Mouse (Mus musculus): Measurements from ENCODE around the gene Gm815. TPM values are rescaled to one million over a fixed set of nuclear protein-coding genes. Genes with fewer than 3 reads are reported as not detected.

The Gm815 gene
- polyA plus RNA-seq, 1 experiment from 2014 or later, result not detected

GRCm38 (mm10) chr19:26858427-26859194 is 27.1 kb upstream of the Gm815 start:
- peaks cover 8% of the 10 kb centered on the region for H3K4me1 ChIP-seq
- no peak overlapping the region for H3K4me2 ChIP-seq
- H3K4me3 ChIP-seq (replicated peaks), result no peak overlapping the region
- H3K9ac ChIP-seq (replicated peaks), result no peak overlapping the region
- H3K27me3 ChIP-seq (replicated peaks), result no peaks in the 10 kb centered on the region
- 71% methylated on average over 12 of the region's 12 CpGs for WGBS
- no peak overlapping the region for H3K27ac ChIP-seq (replicated peaks)
- no peak; the same call in 1 of the 2 replicates for ATAC-seq (ENCODE audit: low FRiP score)
- H3K36me3 ChIP-seq, result no peaks in the 10 kb centered on the region
- H3K9me3 ChIP-seq (replicated peaks), result no peaks in the 10 kb centered on the region

GRCm38 (mm10) chr19:26859195-26859570 is 26.5 kb upstream of the Gm815 start:
- Histone ChIP-seq H3K27me3 (replicated peaks) (no peaks in the 10 kb centered on the region), H3K9ac (replicated peaks) (no peak overlapping the region), H3K9me3 (replicated peaks) (no peaks in the 10 kb centered on the region), H3K4me3 (replicated peaks) (no peak overlapping the region), H3K36me3 (no peaks in the 10 kb centered on the region), H3K4me2 (no peak overlapping the region), H3K27ac (replicated peaks) (no peak overlapping the region), H3K4me1 (peaks cover 10% of the 10 kb centered on the region)
- ATAC-seq (ENCODE audit: low FRiP score), result no peak
- WGBS, result 51% methylated on average over 5 of the region's 5 CpGs

DNA sequence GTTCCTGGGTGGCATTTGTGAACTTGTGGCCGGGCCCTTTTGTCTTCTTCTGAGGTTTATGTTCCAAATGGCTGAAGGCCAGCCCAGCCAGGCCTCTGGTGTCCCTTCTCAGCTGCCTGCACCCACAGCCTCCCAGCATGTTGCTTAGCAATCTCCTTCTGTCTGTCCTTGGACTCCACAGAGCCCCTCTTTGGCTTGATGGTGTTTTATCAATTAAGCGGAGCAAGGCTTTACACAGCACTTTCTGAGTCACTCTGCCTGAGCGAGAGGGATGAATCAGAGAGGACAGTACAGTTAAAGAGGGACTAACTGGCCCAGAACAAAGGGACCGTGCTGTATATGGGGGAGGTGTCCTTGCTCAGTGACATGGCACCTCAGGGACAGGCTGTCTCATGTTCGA is 22.0 kb upstream of the Gm815 start:
- no peaks in the 10 kb centered on the region for H3K27me3 ChIP-seq (replicated peaks)
- peaks cover 22% of the 10 kb centered on the region for H3K4me1 ChIP-seq
- H3K4me2 ChIP-seq, result no peak overlapping the region
- H3K9ac ChIP-seq (replicated peaks), result no peak overlapping the region
- H3K27ac ChIP-seq (replicated peaks), result 0 out of 2 replicates have a peak overlapping the region, but pooled peaks have one; percentile 23
- H3K9me3 ChIP-seq (replicated peaks), result no peaks in the 10 kb centered on the region
- H3K4me3 ChIP-seq (replicated peaks), result no peak overlapping the region
- ATAC-seq (ENCODE audit: low FRiP score), result peak; percentile 58; the same call in 1 of the 2 replicates
- H3K36me3 ChIP-seq, result no peaks in the 10 kb centered on the region
- WGBS, result 50% methylated on average over 5 of the region's 5 CpGs

DNA sequence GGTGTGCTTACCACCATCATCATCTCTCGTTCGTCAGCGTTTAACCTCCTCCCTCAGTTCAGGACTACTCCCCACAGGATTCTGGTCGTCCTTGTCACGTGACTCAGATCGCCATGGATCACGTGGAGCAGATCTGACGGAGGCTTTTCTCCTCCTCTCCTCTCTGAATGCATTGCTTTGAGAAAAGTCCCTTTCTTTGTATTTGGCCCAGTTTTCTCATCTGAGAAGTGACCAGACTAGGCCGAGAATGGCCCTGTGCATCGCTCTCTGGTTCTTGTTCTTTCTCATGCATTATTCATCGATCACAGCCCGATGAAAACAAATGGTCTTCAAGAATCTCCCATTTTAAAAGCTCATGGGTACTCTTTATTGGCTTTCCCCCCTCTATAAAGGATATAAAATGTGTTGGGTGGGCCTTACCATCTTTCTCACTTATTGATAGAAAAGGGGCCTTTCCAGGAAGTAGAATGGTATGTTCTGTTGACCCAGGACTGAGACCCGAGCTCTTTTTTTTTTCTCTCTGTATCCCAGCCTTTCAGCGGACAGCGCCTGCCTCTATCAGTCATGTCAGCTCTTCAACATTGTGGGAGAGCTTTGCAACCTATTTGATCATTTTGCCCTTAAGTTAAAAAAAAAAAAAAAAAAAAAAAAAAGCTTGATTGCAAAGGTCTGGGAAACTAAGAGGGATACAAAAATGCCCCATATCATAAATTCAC is 20.5 kb upstream of the Gm815 start:
- H3K27me3 ChIP-seq (replicated peaks), result no peaks in the 10 kb centered on the region
- peak overlapping the region; percentile 23; the same call in 1 of the 2 replicates for H3K27ac ChIP-seq (replicated peaks)
- H3K9ac ChIP-seq (replicated peaks), result no peak overlapping the region
- H3K4me1 ChIP-seq, result peaks cover 24% of the 10 kb centered on the region
- no peak overlapping the region for H3K4me3 ChIP-seq (replicated peaks)
- H3K9me3 ChIP-seq (replicated peaks), result no peaks in the 10 kb centered on the region
- H3K36me3 ChIP-seq, result no peaks in the 10 kb centered on the region
- no peak for ATAC-seq (ENCODE audit: low FRiP score)
- no peak overlapping the region for H3K4me2 ChIP-seq
- WGBS, result 19% methylated on average over 15 of the region's 15 CpGs

DNA sequence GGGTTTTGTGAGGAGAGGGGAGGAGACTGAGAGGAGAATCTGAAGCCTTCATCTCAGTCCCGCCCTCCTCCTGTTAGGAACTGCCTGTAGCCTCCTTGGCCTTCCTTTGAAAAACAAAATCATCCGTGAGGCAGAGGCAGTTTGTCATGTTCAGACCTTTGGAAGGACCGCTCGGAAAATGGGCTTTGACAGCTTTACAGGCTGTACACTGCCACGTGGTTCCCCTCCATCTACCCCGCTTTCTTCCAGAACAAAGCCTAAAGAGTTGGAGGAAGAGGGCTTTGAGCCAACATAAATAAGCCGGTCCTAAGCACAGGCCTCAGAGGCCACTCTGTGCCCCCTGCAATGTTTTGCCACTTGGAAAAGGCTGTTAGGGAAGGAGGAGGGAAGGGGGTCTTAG is 19.9 kb upstream of the Gm815 start:
- Histone ChIP-seq H3K36me3 (no peaks in the 10 kb centered on the region), H3K27me3 (replicated peaks) (no peaks in the 10 kb centered on the region), H3K4me2 (no peak overlapping the region), H3K4me3 (replicated peaks) (no peak overlapping the region), H3K4me1 (peaks cover 30% of the 10 kb centered on the region), H3K27ac (replicated peaks) (peak overlapping the region; percentile 23; the same call in 1 of the 2 replicates), H3K9me3 (replicated peaks) (no peaks in the 10 kb centered on the region), H3K9ac (replicated peaks) (no peak overlapping the region)
- 6% methylated on average over 7 of the region's 7 CpGs for whole genome bisulfite sequencing
- peak; percentile 62; the same call in 1 of the 2 replicates for ATAC-seq (ENCODE audit: low FRiP score)

GRCm38 (mm10) chr19:26869591-26869990 is 16.1 kb upstream of the Gm815 start:
- Histone ChIP-seq H3K4me1 (peaks cover 41% of the 10 kb centered on the region), H3K4me2 (no peak overlapping the region), H3K36me3 (no peaks in the 10 kb centered on the region), H3K9me3 (replicated peaks) (no peaks in the 10 kb centered on the region), H3K27ac (replicated peaks) (no peak overlapping the region), H3K9ac (replicated peaks) (no peak overlapping the region), H3K27me3 (replicated peaks) (no peaks in the 10 kb centered on the region), H3K4me3 (replicated peaks) (no peak overlapping the region)
- 52% methylated on average over 3 of the region's 3 CpGs for WGBS
- ATAC-seq (ENCODE audit: low FRiP score), result no peak

DNA sequence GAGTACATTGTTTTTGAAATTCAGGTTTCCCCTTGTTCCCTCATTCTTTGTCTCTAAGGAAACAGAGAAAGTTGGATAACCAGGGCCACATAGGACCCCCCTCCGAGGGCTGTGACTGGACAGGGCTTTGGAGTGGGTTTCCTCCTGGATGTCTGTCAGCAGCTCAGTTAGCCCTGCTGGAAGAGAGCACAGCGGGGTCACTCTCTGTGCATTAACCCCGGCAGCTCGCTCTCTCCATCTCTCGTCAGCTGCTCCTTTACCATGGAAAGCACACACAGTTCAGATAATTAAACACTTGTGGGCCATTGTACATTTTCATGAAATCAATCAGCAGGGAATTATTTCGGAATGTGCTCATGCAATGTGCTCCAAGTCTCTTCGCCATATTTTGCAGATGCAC is 15.4 kb upstream of the Gm815 start:
- Histone ChIP-seq H3K36me3 (no peaks in the 10 kb centered on the region), H3K9ac (replicated peaks) (no peak overlapping the region), H3K4me1 (peaks cover 36% of the 10 kb centered on the region), H3K4me3 (replicated peaks) (no peak overlapping the region), H3K27ac (replicated peaks) (no peak overlapping the region), H3K9me3 (replicated peaks) (no peaks in the 10 kb centered on the region), H3K4me2 (no peak overlapping the region), H3K27me3 (replicated peaks) (no peaks in the 10 kb centered on the region)
- 29% methylated on average over 7 of the region's 7 CpGs for WGBS
- ATAC-seq (ENCODE audit: low FRiP score), result no peak

DNA sequence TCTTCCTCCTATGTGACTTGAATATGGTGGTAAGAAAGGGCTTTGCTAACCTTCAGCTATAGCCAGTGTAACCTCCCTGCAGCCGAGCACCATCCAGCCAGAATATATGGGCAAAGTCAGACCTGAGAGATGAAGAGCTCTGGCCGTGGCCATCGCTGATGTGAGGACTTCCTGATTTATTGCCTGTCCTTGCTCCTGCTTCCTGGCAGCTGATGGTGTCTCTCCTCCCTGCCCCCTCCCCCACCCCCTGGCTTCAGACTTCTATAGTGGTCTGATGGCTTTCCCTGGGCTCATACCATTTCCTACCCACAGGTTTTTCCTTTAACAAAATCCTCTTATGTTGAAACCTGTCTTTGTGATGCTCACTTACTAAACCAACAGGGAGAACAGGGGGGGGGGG is 14.6 kb upstream of the Gm815 start:
- no peaks in the 10 kb centered on the region for H3K9me3 ChIP-seq (replicated peaks)
- H3K27ac ChIP-seq (replicated peaks), result peak overlapping the region; percentile 48; the same call in 1 of the 2 replicates
- no peak overlapping the region for H3K9ac ChIP-seq (replicated peaks)
- H3K4me2 ChIP-seq, result no peak overlapping the region
- no peaks in the 10 kb centered on the region for H3K27me3 ChIP-seq (replicated peaks)
- WGBS, result 10% methylated on average over 3 of the region's 3 CpGs
- peak; percentile 52; the same call in 1 of the 2 replicates for ATAC-seq (ENCODE audit: low FRiP score)
- H3K4me1 ChIP-seq, result peaks cover 30% of the 10 kb centered on the region
- H3K4me3 ChIP-seq (replicated peaks), result no peak overlapping the region
- no peaks in the 10 kb centered on the region for H3K36me3 ChIP-seq

GRCm38 (mm10) chr19:26872886-26873285 is 12.8 kb upstream of the Gm815 start:
- no peak overlapping the region for H3K4me3 ChIP-seq (replicated peaks)
- no peaks in the 10 kb centered on the region for H3K36me3 ChIP-seq
- no peak overlapping the region for H3K4me2 ChIP-seq
- H3K9ac ChIP-seq (replicated peaks), result no peak overlapping the region
- no peak for ATAC-seq (ENCODE audit: low FRiP score)
- 22% methylated on average over 6 of the region's 6 CpGs for WGBS
- H3K4me1 ChIP-seq, result peaks cover 40% of the 10 kb centered on the region
- H3K9me3 ChIP-seq (replicated peaks), result no peaks in the 10 kb centered on the region
- no peak overlapping the region for H3K27ac ChIP-seq (replicated peaks)
- no peaks in the 10 kb centered on the region for H3K27me3 ChIP-seq (replicated peaks)

DNA sequence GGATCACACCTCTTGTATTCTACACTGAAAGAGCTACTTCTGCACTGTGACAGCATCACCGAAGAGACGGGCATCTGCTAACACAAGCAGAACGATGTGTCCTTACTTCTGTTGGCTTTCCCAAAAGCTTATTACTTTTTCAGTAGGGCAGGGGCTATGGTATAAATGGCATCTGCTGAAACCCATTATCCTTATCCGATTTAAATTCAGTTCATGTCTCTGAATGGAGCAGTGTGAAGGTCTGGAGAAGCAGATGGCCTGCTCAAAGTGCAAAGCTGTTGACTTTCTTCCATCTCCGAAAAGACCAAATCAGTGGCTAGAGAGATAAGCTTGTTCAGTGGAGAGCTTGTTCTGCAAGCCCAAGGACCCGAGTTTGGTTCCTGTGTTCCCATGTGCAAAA is 10.1 kb upstream of the Gm815 start:
- WGBS, result 79% methylated on average over 6 of the region's 6 CpGs
- Histone ChIP-seq H3K27ac (replicated peaks) (no peak overlapping the region), H3K36me3 (no peaks in the 10 kb centered on the region), H3K4me2 (no peak overlapping the region), H3K9me3 (replicated peaks) (no peaks in the 10 kb centered on the region), H3K4me3 (replicated peaks) (no peak overlapping the region), H3K27me3 (replicated peaks) (no peaks in the 10 kb centered on the region), H3K9ac (replicated peaks) (no peak overlapping the region), H3K4me1 (peaks cover 28% of the 10 kb centered on the region)
- no peak for ATAC-seq (ENCODE audit: low FRiP score)

DNA sequence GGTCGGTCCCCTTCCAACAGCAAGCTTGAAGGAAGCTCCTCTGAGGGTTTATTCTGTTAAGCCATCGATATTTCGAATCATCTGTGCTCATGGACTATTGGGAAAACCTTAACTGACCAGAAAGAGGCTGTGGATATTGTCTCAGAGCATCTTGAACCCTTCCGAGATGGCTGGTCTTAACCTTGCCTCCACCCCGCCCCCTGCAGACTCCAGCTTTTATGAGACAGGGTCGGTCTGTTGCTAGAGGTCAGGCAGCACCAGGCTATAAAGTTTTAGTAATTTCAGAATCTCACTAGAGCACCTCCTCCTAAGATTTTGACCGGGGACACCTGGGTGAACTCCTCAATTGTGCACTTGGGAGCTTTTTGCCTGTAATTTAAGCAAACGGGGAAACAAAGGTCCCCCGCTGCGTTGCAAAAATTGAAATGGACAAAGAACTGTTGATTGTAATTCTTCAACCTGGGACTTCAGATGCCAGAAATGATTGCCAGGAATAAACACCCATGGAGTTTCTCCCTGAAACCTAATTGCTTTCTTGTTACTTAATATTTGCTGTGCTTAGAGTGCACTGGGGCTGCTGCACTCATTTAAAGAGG is 8.4 kb upstream of the Gm815 start:
- Histone ChIP-seq H3K4me3 (replicated peaks) (no peak overlapping the region), H3K27ac (replicated peaks) (no peak overlapping the region), H3K4me2 (no peak overlapping the region), H3K4me1 (peaks cover 22% of the 10 kb centered on the region), H3K36me3 (no peaks in the 10 kb centered on the region), H3K27me3 (replicated peaks) (no peaks in the 10 kb centered on the region), H3K9ac (replicated peaks) (no peak overlapping the region), H3K9me3 (replicated peaks) (no peaks in the 10 kb centered on the region)
- no peak for ATAC-seq (ENCODE audit: low FRiP score)
- 14% methylated on average over 10 of the region's 10 CpGs for WGBS

DNA sequence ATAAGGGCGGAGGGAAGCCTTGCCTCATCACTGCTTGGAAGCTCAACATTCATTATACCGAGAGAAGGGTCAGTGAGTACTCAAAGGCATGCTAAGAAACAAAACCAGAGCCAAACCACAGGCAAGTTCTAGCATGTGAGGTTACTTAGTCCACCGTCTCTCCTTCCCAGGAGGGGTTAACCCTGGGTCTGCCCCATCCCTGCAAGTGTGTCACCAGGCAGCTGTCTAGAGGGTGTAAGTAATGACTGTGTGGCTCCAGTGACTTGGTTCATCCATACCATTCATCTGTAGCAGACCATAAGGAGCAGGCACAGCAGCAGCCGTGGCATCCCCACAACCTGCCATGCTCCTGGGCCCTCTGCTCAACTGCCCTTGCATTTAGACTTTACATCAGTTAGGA is 5.8 kb upstream of the Gm815 start:
- Histone ChIP-seq H3K9ac (replicated peaks) (no peak overlapping the region), H3K27me3 (replicated peaks) (no peaks in the 10 kb centered on the region), H3K4me1 (peaks cover 11% of the 10 kb centered on the region), H3K9me3 (replicated peaks) (no peaks in the 10 kb centered on the region), H3K27ac (replicated peaks) (no peak overlapping the region), H3K36me3 (no peaks in the 10 kb centered on the region), H3K4me2 (no peak overlapping the region), H3K4me3 (replicated peaks) (no peak overlapping the region)
- ATAC-seq (ENCODE audit: low FRiP score), result no peak
- 85% methylated on average over 4 of the region's 4 CpGs for WGBS

Data from neural tube, embryonic 15.5 days (tissue).